Mouse (Mus musculus) C2C12 (cell line): ENCODE data around the gene Cybb. TPM values are rescaled to one million over a fixed set of nuclear protein-coding genes. Genes with fewer than 3 reads are reported as not detected.
A peak's percentile ranks its signal among the peaks of the same experiment; 100 is the strongest.
"Not testable (repeated sequence)": the region's sequence is repeated elsewhere in the genome, so short reads cannot be mapped to it uniquely, and the experiment has no call there.

ENCODE experiments used
- H3K27me3 ChIP-seq: one replicate; pipeline ENCODE4 v1.6.1; 2011; ENCODE audit not compliant: control insufficient read depth, insufficient read depth, insufficient read length
- H3K36me3 ChIP-seq: one replicate; pipeline ENCODE4 v1.6.1; 2011; ENCODE audit not compliant: control insufficient read depth, insufficient read depth
- H3K4me3 ChIP-seq: one replicate; pipeline ENCODE4 v1.5.1; 2011; ENCODE audit warnings: mild to moderate bottlenecking, control low read depth; ENCODE audit not compliant: poor library complexity, insufficient read depth, severe bottlenecking
- H3K79me2 ChIP-seq: one replicate; pipeline ENCODE4 v1.6.1; 2011; ENCODE audit not compliant: control insufficient read depth, insufficient read depth
- H3K79me3 ChIP-seq: one replicate; pipeline ENCODE4 v1.6.1; 2011; ENCODE audit warnings: low read depth, control low read depth
- H3ac ChIP-seq: one replicate; pipeline ENCODE3; 2011; ENCODE audit warnings: low read depth; ENCODE audit not compliant: control insufficient read depth, insufficient read length
- CEBPB ChIP-seq: IDR thresholded peaks from one replicate; pipeline ENCODE4 v1.6.1; 2011; ENCODE audit warnings: low read depth, mild to moderate bottlenecking, control low read depth, moderate library complexity
- CTCF ChIP-seq: IDR thresholded peaks from one replicate; pipeline ENCODE4 v1.5.1; 2011; ENCODE audit not compliant: control insufficient read depth, insufficient read depth, insufficient read length
- FOSL1 ChIP-seq: IDR thresholded peaks from one replicate; pipeline ENCODE4 v1.8.0; 2011; ENCODE audit warnings: mild to moderate bottlenecking, low read length; ENCODE audit not compliant: poor library complexity, insufficient read depth, severe bottlenecking
- MAX ChIP-seq: IDR thresholded peaks from one replicate; pipeline ENCODE4 v1.6.1; 2011; ENCODE audit warnings: mild to moderate bottlenecking, control low read depth
- MYOD1 ChIP-seq: IDR thresholded peaks from one replicate; pipeline ENCODE4 v1.6.1; 2011; ENCODE audit warnings: low read depth; ENCODE audit not compliant: control insufficient read depth, insufficient read length
- MYOG ChIP-seq: IDR thresholded peaks from one replicate; pipeline ENCODE4 v1.6.1; 2011; ENCODE audit not compliant: control insufficient read depth, insufficient read length; ENCODE audit errors: extremely low read depth
- USF1 ChIP-seq: IDR thresholded peaks from one replicate; pipeline ENCODE4 v1.6.1; 2011; ENCODE audit warnings: low read depth, mild to moderate bottlenecking, control low read depth, moderate library complexity
- long read RNA-seq, 2 experiments: library from polyadenylated mRNA; unstranded; transcript quantifications; one replicate each; pipeline ENCODE4 v2.0.0; 2019 to 2020
- polyA plus RNA-seq: library from polyadenylated mRNA; unstranded; fragments of >200 nt; fragmentation: generic; extraction: Trizol; gene quantifications from one replicate; pipeline ENCODE4 v1.2.1, GENCODE M21; 2012; ENCODE audit warnings: missing spikeins

Cybb gene
- polyA plus RNA-seq, result not detected
- long read RNA-seq, experiment 1, result 0 reads
- long read RNA-seq, experiment 2, result 0 reads

DNA sequence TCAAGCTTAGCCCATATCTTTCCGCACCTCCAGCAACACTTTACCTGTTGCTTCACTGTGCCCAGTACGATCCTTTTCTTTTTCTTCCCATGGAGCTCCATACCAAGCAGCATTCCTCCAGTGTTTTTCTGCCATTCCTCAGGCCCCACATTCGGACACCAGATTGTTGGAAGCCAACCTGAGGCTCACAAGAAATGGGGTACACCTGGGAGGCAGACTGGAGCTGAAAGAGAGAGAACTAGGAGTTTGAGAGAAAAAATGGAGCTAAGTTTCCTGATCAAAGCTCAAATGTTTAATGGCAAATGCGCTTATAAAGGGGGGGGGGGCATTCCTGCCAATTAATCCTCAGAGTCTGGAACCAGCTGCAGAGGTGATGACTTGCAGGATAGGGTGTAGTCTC, at the start of gene Cybb:
TSS of gene Cybb (minus strand) at position 101 of the 400 bp plus-strand sequence.
- Histone ChIP-seq H3ac (no peak within 1 kb of the TSS), H3K27me3 (no peaks in the 10 kb centered on the region), H3K36me3 (no peaks in the 10 kb centered on the region), H3K4me3 (no peak within 1 kb of the TSS), H3K79me2 (no peaks in the 10 kb centered on the region), H3K79me3 (no peaks in the 10 kb centered on the region)
- no peak for TF ChIP-seq MYOD1
- no peak for TF ChIP-seq CTCF
- TF ChIP-seq USF1, result no peak
- TF ChIP-seq MAX, result no peak
- no peak for TF ChIP-seq FOSL1
- TF ChIP-seq MYOG, result no peak
- TF ChIP-seq CEBPB, result no peak

DNA sequence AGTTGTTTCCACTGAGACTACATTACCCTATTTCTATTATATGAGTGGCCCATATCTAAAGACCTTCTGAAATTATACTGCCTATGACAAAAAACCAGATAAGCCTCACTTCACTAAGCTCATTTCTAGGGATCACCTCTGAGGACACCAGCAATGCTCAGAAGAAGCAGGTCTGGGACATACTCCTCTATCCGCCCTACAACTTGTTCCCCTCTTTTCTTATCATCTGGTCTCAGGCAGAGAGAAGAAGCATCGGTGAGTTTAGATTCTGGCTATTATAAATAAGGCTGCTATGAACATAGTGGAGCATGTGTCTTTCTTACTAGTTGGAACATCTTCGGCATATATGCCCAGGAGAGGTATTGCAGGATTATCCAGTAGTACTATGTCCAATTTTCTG, 49.3 kb upstream of the Cybb start:
- no peaks in the 10 kb centered on the region for H3K79me3 ChIP-seq
- H3K4me3 ChIP-seq, result no peak overlapping the region
- TF ChIP-seq USF1 (no peak), FOSL1 (no peak), CEBPB (no peak), CTCF (no peak)
- no peak overlapping the region for H3ac ChIP-seq
- no peaks in the 10 kb centered on the region for H3K79me2 ChIP-seq
- H3K36me3 ChIP-seq, result no peaks in the 10 kb centered on the region
- no peaks in the 10 kb centered on the region for H3K27me3 ChIP-seq

DNA sequence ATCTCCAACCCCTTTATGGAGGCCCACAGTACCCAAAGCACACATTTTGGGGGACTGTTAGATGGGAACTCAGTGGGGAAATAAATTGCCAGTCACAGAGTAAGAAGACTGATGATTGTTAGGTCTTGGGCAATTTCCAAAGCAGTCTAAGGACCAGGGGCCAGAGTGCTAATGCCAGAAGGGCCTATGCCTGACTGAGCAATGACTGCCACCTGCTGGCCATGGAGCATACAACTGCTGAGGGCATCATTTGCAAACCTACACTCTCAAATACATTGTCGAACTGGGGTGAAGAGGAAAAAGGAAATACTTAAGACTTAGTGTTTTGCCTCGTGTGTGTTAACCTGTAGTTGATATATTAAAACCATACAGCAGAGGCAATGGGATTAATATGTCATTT, 32.4 kb upstream of the Cybb start:
- TF ChIP-seq CTCF, result peak; percentile 27
- not testable (repeated sequence) for H3K27me3 ChIP-seq, H3K36me3 ChIP-seq, H3K79me2 ChIP-seq, H3ac ChIP-seq, H3K4me3 ChIP-seq, H3K79me3 ChIP-seq

DNA sequence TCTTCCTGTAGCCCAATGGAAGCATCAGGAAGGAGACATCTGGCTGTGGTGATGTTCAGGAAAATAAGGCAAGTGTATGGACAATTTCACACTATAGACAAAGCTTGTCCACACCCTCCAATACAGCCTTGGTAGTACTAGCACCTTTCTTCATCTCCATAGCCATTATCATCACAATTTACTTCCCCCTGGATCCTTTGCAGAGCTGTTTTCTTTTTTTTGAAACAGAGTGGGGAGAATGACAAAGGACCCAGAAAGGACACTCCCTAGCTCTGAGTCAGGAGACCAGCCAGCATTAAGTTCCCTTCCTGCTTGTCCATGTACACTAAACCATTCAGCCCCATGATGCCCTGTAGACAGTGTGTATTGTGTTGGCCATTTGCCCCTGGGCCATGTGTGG, 30.0 kb upstream of the Cybb start:
- H3K36me3 ChIP-seq, H3K4me3 ChIP-seq, H3K79me3 ChIP-seq, H3K27me3 ChIP-seq, H3K79me2 ChIP-seq, H3ac ChIP-seq: not testable (repeated sequence)

DNA sequence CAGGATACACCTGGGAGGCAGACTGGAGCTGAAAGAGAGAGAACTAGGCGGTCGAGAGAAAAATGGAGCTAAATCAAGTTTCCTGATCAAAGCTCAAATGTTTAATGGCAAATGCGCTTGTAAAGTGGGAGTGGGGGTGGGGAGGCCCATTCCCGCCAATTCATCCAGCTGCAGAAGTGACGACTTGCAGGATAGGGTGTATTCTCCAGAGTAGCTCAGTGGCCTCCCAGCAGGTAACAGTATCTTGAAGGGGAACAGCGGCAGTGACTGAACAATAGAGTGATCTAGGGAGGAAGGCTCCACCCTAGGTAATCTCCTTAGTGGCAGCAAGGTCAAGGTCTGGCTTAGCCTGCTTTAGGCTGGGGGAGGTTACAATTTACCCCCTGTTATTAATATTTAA, 12.5 kb downstream of the Cybb start:
- H3K4me3 ChIP-seq, H3K79me3 ChIP-seq, H3K36me3 ChIP-seq, H3K79me2 ChIP-seq, H3ac ChIP-seq, H3K27me3 ChIP-seq: not testable (repeated sequence)

DNA sequence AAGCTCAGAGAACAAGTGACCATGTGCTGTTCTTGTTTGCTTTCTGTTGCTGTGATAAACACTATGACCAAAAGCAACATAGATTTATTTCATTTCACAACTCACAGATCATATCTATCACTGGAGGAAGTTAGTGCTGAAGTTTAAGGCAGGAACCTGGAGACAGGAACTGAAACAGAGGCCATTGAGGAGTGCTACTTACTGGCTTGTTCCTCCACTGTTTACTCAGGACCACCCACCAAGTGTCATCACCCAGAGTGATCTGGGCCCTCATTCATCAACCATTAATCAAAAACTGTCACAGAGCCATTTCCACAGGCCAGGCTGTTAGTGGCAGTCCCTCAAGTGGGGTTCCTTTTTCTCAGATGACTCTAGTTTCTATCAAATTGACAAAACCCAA, 13.1 kb downstream of the Cybb start:
- Histone ChIP-seq H3K79me2 (no peaks in the 10 kb centered on the region), H3K27me3 (no peaks in the 10 kb centered on the region), H3K36me3 (no peaks in the 10 kb centered on the region), H3K4me3 (no peak overlapping the region), H3ac (no peak overlapping the region), H3K79me3 (no peaks in the 10 kb centered on the region)
- TF ChIP-seq MYOG (no peak), USF1 (no peak), CTCF (no peak), FOSL1 (no peak)

DNA sequence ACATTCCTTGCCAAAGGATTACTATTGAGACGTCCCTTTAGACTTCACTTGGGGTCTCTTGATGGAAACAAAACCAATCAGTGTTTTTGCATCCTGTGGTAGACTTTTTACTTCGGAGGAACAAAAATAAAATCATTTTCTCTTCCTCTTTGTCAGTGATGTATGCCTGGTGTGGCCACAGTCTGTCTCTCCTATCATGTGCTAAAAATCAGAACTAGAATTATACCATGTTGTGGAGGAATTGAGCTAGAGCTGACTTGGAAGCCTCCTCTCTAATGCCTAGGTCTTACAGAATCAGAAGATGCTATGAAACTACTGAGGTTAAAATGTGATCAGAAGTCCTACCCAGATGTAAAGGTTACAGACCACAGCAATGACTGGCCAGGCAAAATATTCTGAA, 13.8 kb downstream of the Cybb start:
- Histone ChIP-seq H3K79me3 (no peaks in the 10 kb centered on the region), H3ac (no peak overlapping the region), H3K27me3 (no peaks in the 10 kb centered on the region), H3K4me3 (no peak overlapping the region), H3K36me3 (no peaks in the 10 kb centered on the region), H3K79me2 (no peaks in the 10 kb centered on the region)
- TF ChIP-seq CTCF, result no peak
- TF ChIP-seq CEBPB, result no peak
- no peak for TF ChIP-seq MYOG
- no peak for TF ChIP-seq MYOD1
- TF ChIP-seq USF1, result no peak
- no peak for TF ChIP-seq FOSL1
- TF ChIP-seq MAX, result no peak
